ENCODE assay signal across 8 mouse cellular contexts in genomic region chr13:59584947-59585647, GRCm38 (mm10). TPM values are rescaled to one million over a fixed set of nuclear protein-coding genes. Genes with fewer than 3 reads are reported as not detected.
A peak's percentile ranks its signal among the peaks of the same experiment; 100 is the strongest.
DNase-seq lines count a peak whose midpoint lies in the region; ATAC-seq and TF ChIP-seq lines count a peak whose summit lies in the region.

Agtpbp1 (minus strand) TSS chr13:59585227.
Naa35 (plus strand) TSS chr13:59585259.

- H3K36me3 ChIP-seq in embryonic facial prominence, embryonic 13.5 days = peaks cover 27% of the 10 kb centered on the region
- H3K36me3 ChIP-seq in kidney, adult 2 months (ENCODE audit: control insufficient read depth, insufficient read depth, low read length) = no peaks in the 10 kb centered on the region
- H3K36me3 ChIP-seq in limb, embryonic 12.5 days = peaks cover 31% of the 10 kb centered on the region
- peaks cover 9% of the 10 kb centered on the region; the same call in 1 of the 2 replicates for H3K36me3 ChIP-seq in midbrain, embryonic 15.5 days (replicated peaks)
- no peaks in the 10 kb centered on the region for H3K36me3 ChIP-seq in spleen, adult 2 months (ENCODE audit: control insufficient read depth, insufficient read depth, low read length)

- peak within 1 kb of the TSS; percentile 79 for H3K4me2 ChIP-seq in embryonic facial prominence, embryonic 13.5 days
- H3K4me2 ChIP-seq in limb, embryonic 12.5 days = peak within 1 kb of the TSS; percentile 82
- peak within 1 kb of the TSS; percentile 93 for H3K4me2 ChIP-seq in midbrain, embryonic 15.5 days

- peak within 1 kb of the TSS; percentile 95 for H3K4me3 ChIP-seq in embryonic facial prominence, embryonic 13.5 days
- H3K4me3 ChIP-seq in kidney, adult 2 months (ENCODE audit: insufficient read depth, low read depth, low read length) = peak within 1 kb of the TSS; percentile 81
- peak within 1 kb of the TSS; percentile 92 for H3K4me3 ChIP-seq in limb, embryonic 12.5 days (replicated peaks)
- peak within 1 kb of the TSS; percentile 70 for H3K4me3 ChIP-seq in midbrain, embryonic 15.5 days
- H3K4me3 ChIP-seq in spleen, adult 2 months (ENCODE audit: extremely low read depth, insufficient read depth, insufficient read length) = peak within 1 kb of the TSS; percentile 91

- H3K9ac ChIP-seq in embryonic facial prominence, embryonic 13.5 days = peak within 1 kb of the TSS; percentile 95
- peak within 1 kb of the TSS; percentile 82 for H3K9ac ChIP-seq in limb, embryonic 12.5 days (replicated peaks)
- H3K9ac ChIP-seq in midbrain, embryonic 15.5 days = peak within 1 kb of the TSS; percentile 80

- peak; percentile 45 for TF ChIP-seq POLR2A in kidney, adult 2 months (IDR thresholded peaks at IDR 0.05; ENCODE audit: low read depth, low read length)
- peak; percentile 17 for TF ChIP-seq POLR2A in spleen, adult 2 months (IDR thresholded peaks at IDR 0.05; ENCODE audit: low read depth, low read length)

- DNase-seq in 3134 (ENCODE audit: extremely low read depth, insufficient read length, low spot score) = peak; percentile 96
- DNase-seq in adrenal gland, postnatal 36 days = peak; percentile 100
- peak; percentile 100 for DNase-seq in heart, adult 18-20 months
- DNase-seq in kidney, adult 2 months = peak; percentile 100
- peak; percentile 98 to 99 for DNase-seq in spleen, adult 2 months (ENCODE audit: low read depth in 1 of 2, low spot score in 2 of 2)

- TF ChIP-seq CTCF in kidney, adult 2 months (conservative IDR thresholded peaks at IDR 0.05; ENCODE audit: insufficient read depth, insufficient read length, low read depth, low read length) = no peak
- no peak for TF ChIP-seq CTCF in spleen, adult 2 months (IDR thresholded peaks at IDR 0.05; ENCODE audit: extremely low read depth, insufficient read depth, insufficient read length, insufficient replicate concordance)

- ATAC-seq in embryonic facial prominence, embryonic 13.5 days (ENCODE audit: insufficient number of reproducible peaks, insufficient read depth, low FRiP score, low TSS enrichment, low read depth) = peak; percentile 94
- ATAC-seq in limb, embryonic 12.5 days (ENCODE audit: insufficient number of reproducible peaks, insufficient read depth, low FRiP score, low TSS enrichment, low read depth) = peak; percentile 94
- peak; percentile 98 for ATAC-seq in midbrain, embryonic 15.5 days (replicated peaks)

- H3K27me3 ChIP-seq in embryonic facial prominence, embryonic 13.5 days = no peaks in the 10 kb centered on the region
- H3K27me3 ChIP-seq in kidney, adult 2 months (replicated peaks; ENCODE audit: control insufficient read depth, insufficient read depth, low read length) = no peaks in the 10 kb centered on the region
- H3K27me3 ChIP-seq in limb, embryonic 12.5 days = no peaks in the 10 kb centered on the region
- H3K27me3 ChIP-seq in midbrain, embryonic 15.5 days (replicated peaks) = no peaks in the 10 kb centered on the region
- H3K27me3 ChIP-seq in spleen, adult 2 months (ENCODE audit: control insufficient read depth, insufficient read depth, low read length) = no peaks in the 10 kb centered on the region

- peak within 1 kb of the TSS; percentile 85 for H3K27ac ChIP-seq in embryonic facial prominence, embryonic 13.5 days
- peak within 1 kb of the TSS; percentile 68 for H3K27ac ChIP-seq in kidney, adult 2 months (ENCODE audit: insufficient read depth, low read depth, low read length)
- H3K27ac ChIP-seq in limb, embryonic 12.5 days = peak within 1 kb of the TSS; percentile 76
- peak within 1 kb of the TSS; percentile 82 for H3K27ac ChIP-seq in midbrain, embryonic 15.5 days
- H3K27ac ChIP-seq in spleen, adult 2 months (ENCODE audit: insufficient read depth, low read length) = peak within 1 kb of the TSS; percentile 66; the same call in 1 of the 2 replicates

- WGBS in embryonic facial prominence, embryonic 13.5 days = under 1% methylated on average over 81 of the region's 83 CpGs
- WGBS in kidney, adult 2 months = under 1% methylated on average over 83 of the region's 83 CpGs
- WGBS in limb, embryonic 12.5 days = under 1% methylated on average over 69 of the region's 83 CpGs
- under 1% methylated on average over 83 of the region's 83 CpGs for WGBS in midbrain, embryonic 15.5 days
- under 1% methylated on average over 83 of the region's 83 CpGs for WGBS in spleen, adult 2 months

- peaks cover 22% of the 10 kb centered on the region for H3K4me1 ChIP-seq in embryonic facial prominence, embryonic 13.5 days
- H3K4me1 ChIP-seq in kidney, adult 2 months (ENCODE audit: control insufficient read depth, insufficient read depth, low read length) = no peaks in the 10 kb centered on the region
- peaks cover 16% of the 10 kb centered on the region for H3K4me1 ChIP-seq in limb, embryonic 12.5 days (replicated peaks)
- H3K4me1 ChIP-seq in midbrain, embryonic 15.5 days = peaks cover 30% of the 10 kb centered on the region
- no peaks in the 10 kb centered on the region; the same call in 1 of the 2 replicates for H3K4me1 ChIP-seq in spleen, adult 2 months (ENCODE audit: control insufficient read depth, insufficient read depth, insufficient read length)

- H3K9me3 ChIP-seq in embryonic facial prominence, embryonic 13.5 days = no peaks in the 10 kb centered on the region
- H3K9me3 ChIP-seq in limb, embryonic 12.5 days = no peaks in the 10 kb centered on the region
- H3K9me3 ChIP-seq in midbrain, embryonic 15.5 days = no peaks in the 10 kb centered on the region

RNA-seq across cellular contexts. Expression of gene Agtpbp1, which starts in this region (rescaled TPM):
- total RNA-seq in adrenal gland, postnatal 36 days (2021) = 10 to 100 TPM; 35.8 to 41.9 TPM
- polyA plus RNA-seq in embryonic facial prominence, embryonic 13.5 days (2015; fragmentation: Nextera tagmentation; extraction: Ambion mirVana) = 17.6 and 18.0 TPM in 2 replicates
- 100 to 1,000 TPM; 129 to 156 TPM for total RNA-seq in heart, adult 18-20 months (2021)
- polyA plus RNA-seq in kidney, adult 2 months (2012; rRNA removed) = 7.0 and 7.6 TPM in 2 replicates
- 9.0 and 9.3 TPM in 2 replicates for polyA plus RNA-seq in limb, embryonic 12.5 days (2016; fragmentation: Nextera tagmentation; extraction: Ambion mirVana)
- polyA plus RNA-seq in midbrain, embryonic 15.5 days (2015; fragmentation: Nextera tagmentation; extraction: Ambion mirVana) = 70.0 and 70.4 TPM in 2 replicates
- polyA plus RNA-seq in spleen, adult 2 months (2012; rRNA removed) = 5.1 and 5.4 TPM in 2 replicates

RNA-seq across cellular contexts. Expression of gene Naa35, which starts in this region (rescaled TPM):
- total RNA-seq in adrenal gland, postnatal 36 days (2021) = 10 to 100 TPM; 69.9 to 72.4 TPM
- polyA plus RNA-seq in embryonic facial prominence, embryonic 13.5 days (2015; fragmentation: Nextera tagmentation; extraction: Ambion mirVana) = 112 and 120 TPM in 2 replicates
- 10 to 100 TPM; 91.4 to 92.6 TPM for total RNA-seq in heart, adult 18-20 months (2021)
- polyA plus RNA-seq in kidney, adult 2 months (2012; rRNA removed) = 24.0 and 28.1 TPM in 2 replicates
- 122 and 127 TPM in 2 replicates for polyA plus RNA-seq in limb, embryonic 12.5 days (2016; fragmentation: Nextera tagmentation; extraction: Ambion mirVana)
- 142 and 154 TPM in 2 replicates for polyA plus RNA-seq in midbrain, embryonic 15.5 days (2015; fragmentation: Nextera tagmentation; extraction: Ambion mirVana)
- 11.7 and 16.2 TPM in 2 replicates for polyA plus RNA-seq in spleen, adult 2 months (2012; rRNA removed)

Comparison
In these comparisons a context has a peak if more than half of its experiments do, and no peak if none do; other contexts are left out.
1. Peak in every context shown above with its lines: DNase-seq, ATAC-seq, H3K4me3 ChIP-seq and H3K27ac ChIP-seq.